Mouse (Mus musculus) forebrain, embryonic 14.5 days (tissue): ENCODE data around the gene Dlg1. TPM values are rescaled to one million over a fixed set of nuclear protein-coding genes. Genes with fewer than 3 reads are reported as not detected.

Experiments used
- ATAC-seq: fragments of 200-750 bp; cut with Nextera tagmentation; 2 replicates; pipeline ENCODE4 v1.8.0; 2017; ENCODE audit warnings: mild to moderate bottlenecking, moderate library complexity
- DNase-seq: peaks from one replicate; pipeline ENCODE4 v3.0.0-alpha.2; 2015; ENCODE audit warnings: low spot score
- H3K27ac ChIP-seq: fragments of 300-500 bp; sonication (generic); 2 replicates; pipeline ENCODE4 v1.5.1; 2014; ENCODE audit warnings: low read depth, mild to moderate bottlenecking, control low read depth, low read length, moderate library complexity
- H3K27me3 ChIP-seq: fragments of 300-500 bp; sonication (generic); replicated peaks from 2 replicates; pipeline ENCODE4 v1.6.1; 2014; ENCODE audit warnings: low read length, control low read depth, mixed read lengths; ENCODE audit not compliant: control insufficient read depth, insufficient read depth
- H3K36me3 ChIP-seq: fragments of 300-500 bp; sonication (generic); 2 replicates; pipeline ENCODE4 v1.6.1; 2014; ENCODE audit warnings: low read length, control low read depth; ENCODE audit not compliant: control insufficient read depth, insufficient read depth
- H3K4me1 ChIP-seq: fragments of 300-500 bp; sonication (generic); 2 replicates; pipeline ENCODE4 v1.6.1; 2014; ENCODE audit warnings: antibody characterized with exemption, low read length, control low read depth; ENCODE audit not compliant: control insufficient read depth, insufficient read depth
- H3K4me2 ChIP-seq: fragments of 300-500 bp; sonication (generic); 2 replicates; pipeline ENCODE4 v1.6.1; 2014; ENCODE audit warnings: mild to moderate bottlenecking, control low read depth, low read length
- H3K4me3 ChIP-seq: fragments of 300-500 bp; sonication (generic); 2 replicates; pipeline ENCODE4 v1.5.1; 2014; ENCODE audit warnings: low read depth, low read length, control low read depth
- H3K9ac ChIP-seq: fragments of 300-500 bp; sonication (generic); 2 replicates; pipeline ENCODE4 v1.6.1; 2014; ENCODE audit warnings: mild to moderate bottlenecking, low read length, control low read depth, moderate library complexity
- H3K9me3 ChIP-seq: fragments of 300-500 bp; sonication (generic); replicated peaks from 2 replicates; pipeline ENCODE4 v1.6.1; 2016; ENCODE audit warnings: low read length, control low read depth, mixed read lengths; ENCODE audit not compliant: control insufficient read depth
- WGBS: fragments of 180-500 bp; shearing (Covaris S2); extraction: QIAGEN DNeasy Blood & Tissue Kit; methylation state at CpG from one replicate; pipeline ENCODE4 v1.1.7; 2014; 5-methylcytosine and 5-hydroxymethylcytosine counted together
- polyA plus RNA-seq: library from polyadenylated mRNA; unstranded; fragments of >200 nt; fragmentation: Nextera tagmentation; extraction: Ambion mirVana; gene quantifications from 2 replicates; pipeline ENCODE4 v1.2.1, GENCODE M21; 2014

Dlg1 gene
- polyA plus RNA-seq, 1 experiment from 2014 or later: 14.1 TPM

GRCm38 (mm10) chr16:31624749-31625148 is 38.5 kb upstream of the Dlg1 start:
- 86% methylated on average over 1 of the region's 1 CpGs for WGBS
- Histone ChIP-seq H3K4me3 (no peak overlapping the region), H3K4me1 (no peaks in the 10 kb centered on the region), H3K9ac (no peak overlapping the region), H3K27ac (no peak overlapping the region), H3K27me3 (no peaks in the 10 kb centered on the region), H3K36me3 (no peaks in the 10 kb centered on the region), H3K4me2 (no peak overlapping the region), H3K9me3 (no peaks in the 10 kb centered on the region)
- DNase-seq (no peak), ATAC-seq (no peak)

- Histone ChIP-seq H3K27me3 (no peaks in the 10 kb centered on the region), H3K36me3 (no peaks in the 10 kb centered on the region), H3K4me1 (no peaks in the 10 kb centered on the region), H3K27ac (no peak overlapping the region), H3K4me3 (no peak overlapping the region), H3K4me2 (no peak overlapping the region), H3K9me3 (no peaks in the 10 kb centered on the region), H3K9ac (no peak overlapping the region)
- WGBS: 90% methylated on average over 6 of the region's 6 CpGs
- DNase-seq (no peak), ATAC-seq (no peak)
Measured at GRCm38 (mm10) chr16:31626331-31626730, 36.9 kb upstream of the Dlg1 start.

- WGBS: 95% methylated on average over 4 of the region's 4 CpGs
- ATAC-seq (no peak), DNase-seq (no peak)
Measured at GRCm38 (mm10) chr16:31630381-31630780, 32.9 kb upstream of the Dlg1 start.

GRCm38 (mm10) chr16:31631046-31631445 is 32.2 kb upstream of the Dlg1 start:
- H3K27me3 ChIP-seq: no peaks in the 10 kb centered on the region
- no peak overlapping the region for H3K4me3 ChIP-seq
- H3K9me3 ChIP-seq: no peaks in the 10 kb centered on the region
- no peak overlapping the region for H3K4me2 ChIP-seq
- ATAC-seq: no peak
- no peaks in the 10 kb centered on the region for H3K36me3 ChIP-seq
- no peaks in the 10 kb centered on the region for H3K4me1 ChIP-seq
- H3K27ac ChIP-seq: no peak overlapping the region
- WGBS: 72% methylated on average over 3 of the region's 3 CpGs
- no peak for DNase-seq
- H3K9ac ChIP-seq: no peak overlapping the region

More at GRCm38 (mm10) chr16:31630381-31630780, 32.9 kb upstream of the Dlg1 start:
- Histone ChIP-seq H3K36me3 (no peaks in the 10 kb centered on the region), H3K4me3 (no peak overlapping the region), H3K4me2 (no peak overlapping the region), H3K9me3 (no peaks in the 10 kb centered on the region), H3K9ac (no peak overlapping the region), H3K4me1 (no peaks in the 10 kb centered on the region), H3K27ac (no peak overlapping the region), H3K27me3 (no peaks in the 10 kb centered on the region)

- no peaks in the 10 kb centered on the region for H3K27me3 ChIP-seq
- WGBS: 94% methylated on average over 4 of the region's 4 CpGs
- no peaks in the 10 kb centered on the region for H3K4me1 ChIP-seq
- ATAC-seq: no peak
- H3K36me3 ChIP-seq: no peaks in the 10 kb centered on the region
- no peaks in the 10 kb centered on the region for H3K9me3 ChIP-seq
- H3K27ac ChIP-seq: no peak overlapping the region
- H3K4me2 ChIP-seq: no peak overlapping the region
- H3K4me3 ChIP-seq: no peak overlapping the region
- DNase-seq: no peak
- no peak overlapping the region for H3K9ac ChIP-seq
Measured at GRCm38 (mm10) chr16:31634371-31634770, 28.9 kb upstream of the Dlg1 start.

- Histone ChIP-seq H3K27ac (no peak overlapping the region), H3K27me3 (no peaks in the 10 kb centered on the region), H3K9ac (0 out of 2 replicates have a peak overlapping the region, but pooled peaks have one; percentile 17), H3K36me3 (no peaks in the 10 kb centered on the region), H3K9me3 (no peaks in the 10 kb centered on the region), H3K4me3 (no peak overlapping the region), H3K4me2 (no peak overlapping the region), H3K4me1 (no peaks in the 10 kb centered on the region)
- 61% methylated on average over 7 of the region's 7 CpGs for WGBS
- DNase-seq (no peak), ATAC-seq (no peak)
Measured at GRCm38 (mm10) chr16:31638393-31638792, 24.9 kb upstream of the Dlg1 start.

- H3K4me2 ChIP-seq: no peak overlapping the region
- no peaks in the 10 kb centered on the region for H3K27me3 ChIP-seq
- no peak overlapping the region for H3K9ac ChIP-seq
- DNase-seq: no peak
- H3K36me3 ChIP-seq: no peaks in the 10 kb centered on the region
- no peaks in the 10 kb centered on the region for H3K4me1 ChIP-seq
- no peak overlapping the region for H3K27ac ChIP-seq
- no peak overlapping the region for H3K4me3 ChIP-seq
- ATAC-seq: no peak
- WGBS: 80% methylated on average over 4 of the region's 4 CpGs
- H3K9me3 ChIP-seq: no peaks in the 10 kb centered on the region
Measured at GRCm38 (mm10) chr16:31639946-31640345, 23.3 kb upstream of the Dlg1 start.

GRCm38 (mm10) chr16:31641776-31642175 is 21.5 kb upstream of the Dlg1 start:
- H3K4me1 ChIP-seq: no peaks in the 10 kb centered on the region
- 85% methylated on average over 4 of the region's 4 CpGs for WGBS

GRCm38 (mm10) chr16:31647221-31647620 is 16.0 kb upstream of the Dlg1 start:
- no peak for ATAC-seq
- 59% methylated on average over 7 of the region's 7 CpGs for WGBS

More at GRCm38 (mm10) chr16:31641776-31642175, 21.5 kb upstream of the Dlg1 start:
- H3K36me3 ChIP-seq: no peaks in the 10 kb centered on the region
- DNase-seq (no peak), ATAC-seq (no peak)
- H3K4me2 ChIP-seq: no peak overlapping the region
- H3K9ac ChIP-seq: no peak overlapping the region
- no peak overlapping the region for H3K27ac ChIP-seq
- H3K4me3 ChIP-seq: no peak overlapping the region
- H3K27me3 ChIP-seq: no peaks in the 10 kb centered on the region
- H3K9me3 ChIP-seq: no peaks in the 10 kb centered on the region

More at GRCm38 (mm10) chr16:31647221-31647620, 16.0 kb upstream of the Dlg1 start:
- H3K9me3 ChIP-seq: no peaks in the 10 kb centered on the region
- H3K4me2 ChIP-seq: no peak overlapping the region
- no peak overlapping the region for H3K27ac ChIP-seq
- no peak overlapping the region for H3K9ac ChIP-seq
- no peaks in the 10 kb centered on the region for H3K27me3 ChIP-seq
- no peak overlapping the region for H3K4me3 ChIP-seq
- DNase-seq: no peak
- peaks cover 6% of the 10 kb centered on the region for H3K4me1 ChIP-seq
- no peaks in the 10 kb centered on the region for H3K36me3 ChIP-seq
